Mouse (Mus musculus): Measurements from ENCODE around the gene Mblac2.

- TF ChIP-seq POLR2AphosphoS2 (IDR thresholded peaks at IDR 0.05; ENCODE audit: insufficient read length, low read depth) (no peak), TCF12 (IDR thresholded peaks at IDR 0.05; ENCODE audit: insufficient read depth, poor library complexity, severe bottlenecking) (no peak), MAX (IDR thresholded peaks at IDR 0.05; ENCODE audit: low read depth) (no peak), MYOG (IDR thresholded peaks at IDR 0.05; ENCODE audit: control insufficient read depth in 1 of 3, insufficient read depth in 1 of 3, insufficient read length in 2 of 3, low read depth in 2 of 3) (no peak)
Observed at GRCm38 (mm10) chr13:81744092-81744396, 32.9 kb downstream of the Mblac2 start.
